Mouse (Mus musculus): ENCODE data around the gene Tpmt.

GRCm38 (mm10) chr13:46975930-46976329, 68.6 kb downstream of the Tpmt start:
- TF ChIP-seq CTCF (IDR thresholded peaks at IDR 0.05; ENCODE audit: low read depth, low read length), result no peak
- no peak for TF ChIP-seq POLR2A (IDR thresholded peaks at IDR 0.05; ENCODE audit: extremely low read depth, insufficient read depth, low read length)
